Mouse (Mus musculus): ENCODE measurements around the gene Nif3l1. TPM values are rescaled to one million over a fixed set of nuclear protein-coding genes. Genes with fewer than 3 reads are reported as not detected.

Nif3l1 gene
- polyA plus RNA-seq, 1 experiment from 2014 or later, result 36.1 TPM

DNA sequence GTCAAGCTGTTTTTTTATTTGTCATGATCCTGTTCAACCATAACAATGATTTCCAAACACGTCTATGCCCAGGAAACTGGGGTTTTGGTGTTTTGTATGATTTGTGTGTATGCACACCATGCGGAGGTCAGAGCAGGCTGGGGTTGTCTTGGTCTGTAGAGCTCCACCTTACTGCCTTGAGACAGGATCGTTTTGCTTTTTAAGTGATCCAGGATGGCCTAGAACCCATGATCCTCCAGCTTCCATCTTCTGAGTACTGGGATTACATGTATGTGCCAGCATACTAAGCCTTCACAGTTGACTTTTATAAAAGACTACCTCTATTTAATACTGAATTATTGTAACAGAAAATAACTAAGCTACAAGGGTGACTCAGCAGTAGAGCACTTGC is 34.8 kb upstream of the Nif3l1 start:
- H3K4me3 ChIP-seq (ENCODE audit: low read depth, low read length), result no peak overlapping the region
- H3K9ac ChIP-seq (ENCODE audit: low read depth, low read length), result no peak overlapping the region
- no peak overlapping the region for H3K4me2 ChIP-seq (ENCODE audit: low read depth, low read length)
- ATAC-seq (ENCODE audit: low read depth) (no peak), DNase-seq (ENCODE audit: low spot score) (no peak)
- no peaks in the 10 kb centered on the region for H3K27me3 ChIP-seq (replicated peaks; ENCODE audit: control insufficient read depth, insufficient read depth, low read length)
- 78% methylated on average over 3 of the region's 3 CpGs for WGBS
- H3K36me3 ChIP-seq (ENCODE audit: control insufficient read depth, insufficient read depth, low read length), result peaks cover 77% of the 10 kb centered on the region
- no peaks in the 10 kb centered on the region for H3K9me3 ChIP-seq (ENCODE audit: control insufficient read depth, low read length)
- no peaks in the 10 kb centered on the region for H3K4me1 ChIP-seq (ENCODE audit: control insufficient read depth, insufficient read depth, low read length)
- H3K27ac ChIP-seq (replicated peaks; ENCODE audit: low read depth, low read length), result no peak overlapping the region

DNA sequence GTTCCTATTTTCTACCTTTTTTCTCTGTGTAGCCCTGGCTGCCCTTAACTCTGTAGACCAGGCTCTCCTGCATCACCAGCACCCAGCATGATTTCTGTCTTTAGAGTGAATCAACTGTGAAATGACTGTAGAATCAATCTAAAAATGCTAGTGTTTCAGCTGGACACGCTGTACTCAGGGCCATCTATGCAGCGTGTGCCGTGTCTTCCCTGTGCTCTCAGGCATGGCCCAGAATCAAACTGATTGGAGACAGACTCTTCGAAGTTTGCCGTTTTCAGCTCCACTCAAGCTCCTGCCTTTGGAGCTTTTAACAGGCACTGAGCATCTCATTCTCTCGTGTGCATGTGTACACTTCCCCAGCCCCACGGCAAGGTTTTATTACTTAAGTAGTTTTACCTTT is 34.2 kb upstream of the Nif3l1 start:
- DNase-seq (ENCODE audit: low spot score) (no peak), ATAC-seq (ENCODE audit: low read depth) (no peak)
- 85% methylated on average over 7 of the region's 7 CpGs for WGBS
- Histone ChIP-seq H3K4me2 (ENCODE audit: low read depth, low read length) (no peak overlapping the region), H3K27me3 (replicated peaks; ENCODE audit: control insufficient read depth, insufficient read depth, low read length) (no peaks in the 10 kb centered on the region), H3K9me3 (ENCODE audit: control insufficient read depth, low read length) (no peaks in the 10 kb centered on the region), H3K9ac (ENCODE audit: low read depth, low read length) (no peak overlapping the region), H3K4me3 (ENCODE audit: low read depth, low read length) (no peak overlapping the region), H3K4me1 (ENCODE audit: control insufficient read depth, insufficient read depth, low read length) (no peaks in the 10 kb centered on the region), H3K27ac (replicated peaks; ENCODE audit: low read depth, low read length) (no peak overlapping the region), H3K36me3 (ENCODE audit: control insufficient read depth, insufficient read depth, low read length) (peaks cover 79% of the 10 kb centered on the region)

DNA sequence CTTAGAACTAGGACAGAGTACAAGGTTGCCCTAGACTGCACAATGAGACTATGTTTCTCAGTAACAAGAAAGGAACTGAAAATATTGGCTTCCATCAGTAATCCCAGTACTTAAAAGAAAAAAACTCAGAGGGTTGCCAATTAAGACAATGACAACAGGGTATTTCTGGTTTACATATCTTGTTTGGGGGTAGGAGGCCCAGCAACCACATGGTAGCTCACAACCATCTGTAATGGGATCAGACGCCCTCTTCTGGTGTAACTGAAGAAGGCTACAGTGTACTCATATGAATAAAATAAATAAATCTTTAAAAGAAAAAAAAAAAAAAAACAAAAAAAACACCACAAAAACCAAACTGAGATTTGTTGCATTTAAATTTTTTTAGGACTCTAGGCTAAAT is 29.5 kb upstream of the Nif3l1 start:
- H3K36me3 ChIP-seq (ENCODE audit: control insufficient read depth, insufficient read depth, low read length), result peaks cover 95% of the 10 kb centered on the region
- H3K9me3 ChIP-seq (ENCODE audit: control insufficient read depth, low read length), result no peaks in the 10 kb centered on the region
- no peaks in the 10 kb centered on the region for H3K27me3 ChIP-seq (replicated peaks; ENCODE audit: control insufficient read depth, insufficient read depth, low read length)
- no peak overlapping the region for H3K9ac ChIP-seq (ENCODE audit: low read depth, low read length)
- no peak overlapping the region for H3K4me2 ChIP-seq (ENCODE audit: low read depth, low read length)
- ATAC-seq (ENCODE audit: low read depth) (no peak), DNase-seq (ENCODE audit: low spot score) (no peak)
- peaks cover 3% of the 10 kb centered on the region; the same call in 1 of the 2 replicates for H3K4me1 ChIP-seq (ENCODE audit: control insufficient read depth, insufficient read depth, low read length)
- H3K27ac ChIP-seq (replicated peaks; ENCODE audit: low read depth, low read length), result no peak overlapping the region
- 15% methylated on average over 1 of the region's 1 CpGs for WGBS
- H3K4me3 ChIP-seq (ENCODE audit: low read depth, low read length), result no peak overlapping the region

DNA sequence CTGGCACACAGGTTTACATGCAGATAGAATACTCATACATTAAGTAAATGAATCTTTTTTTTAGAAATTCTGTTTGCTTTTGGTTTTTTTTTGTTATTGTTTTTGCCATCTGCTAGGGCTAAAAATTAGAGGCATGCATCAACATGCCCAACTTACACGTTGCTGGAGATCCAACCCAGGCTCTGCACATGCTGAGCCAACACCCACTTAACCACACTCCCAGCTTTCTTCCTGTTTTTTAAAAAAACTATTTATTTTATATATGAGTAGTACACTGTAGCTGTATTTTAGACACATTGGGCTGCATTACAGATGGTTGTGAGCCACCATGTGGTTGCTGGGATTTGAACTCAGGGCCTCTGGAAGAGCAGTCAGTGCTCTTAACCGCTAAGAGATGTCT is 28.9 kb upstream of the Nif3l1 start:
- H3K9me3 ChIP-seq (ENCODE audit: control insufficient read depth, low read length), result no peaks in the 10 kb centered on the region
- H3K27ac ChIP-seq (replicated peaks; ENCODE audit: low read depth, low read length), result no peak overlapping the region
- peaks cover 92% of the 10 kb centered on the region for H3K36me3 ChIP-seq (ENCODE audit: control insufficient read depth, insufficient read depth, low read length)
- DNase-seq (ENCODE audit: low spot score), result no peak
- no peaks in the 10 kb centered on the region for H3K27me3 ChIP-seq (replicated peaks; ENCODE audit: control insufficient read depth, insufficient read depth, low read length)
- no peak overlapping the region for H3K4me2 ChIP-seq (ENCODE audit: low read depth, low read length)
- ATAC-seq (ENCODE audit: low read depth), result no peak
- peaks cover 3% of the 10 kb centered on the region; the same call in 1 of the 2 replicates for H3K4me1 ChIP-seq (ENCODE audit: control insufficient read depth, insufficient read depth, low read length)
- H3K4me3 ChIP-seq (ENCODE audit: low read depth, low read length), result no peak overlapping the region
- WGBS, result 87% methylated on average over 2 of the region's 2 CpGs
- H3K9ac ChIP-seq (ENCODE audit: low read depth, low read length), result no peak overlapping the region

DNA sequence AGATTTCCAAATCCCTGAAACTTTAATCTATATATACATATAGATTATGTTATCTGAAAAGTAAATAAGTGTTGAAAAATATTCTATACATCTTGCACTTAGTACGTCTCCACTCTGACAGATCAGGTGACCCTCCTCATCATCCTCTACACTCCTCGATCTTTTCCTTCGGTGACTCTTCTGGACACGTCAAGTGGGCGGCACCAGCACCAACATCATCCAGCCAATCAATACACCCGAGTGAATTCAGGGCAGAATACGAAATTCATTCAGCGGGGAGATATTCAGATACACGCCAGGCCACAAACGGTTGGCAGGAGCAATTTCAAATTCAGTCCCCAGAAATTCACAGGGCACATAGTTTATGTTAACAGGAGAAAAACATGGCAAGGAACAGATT is 24.9 kb upstream of the Nif3l1 start:
- no peak overlapping the region for H3K4me3 ChIP-seq (ENCODE audit: low read depth, low read length)
- no peak overlapping the region for H3K9ac ChIP-seq (ENCODE audit: low read depth, low read length)
- H3K9me3 ChIP-seq (ENCODE audit: control insufficient read depth, low read length), result no peaks in the 10 kb centered on the region
- no peak for ATAC-seq (ENCODE audit: low read depth)
- H3K4me1 ChIP-seq (ENCODE audit: control insufficient read depth, insufficient read depth, low read length), result peaks cover 11% of the 10 kb centered on the region
- H3K4me2 ChIP-seq (ENCODE audit: low read depth, low read length), result no peak overlapping the region
- H3K27me3 ChIP-seq (replicated peaks; ENCODE audit: control insufficient read depth, insufficient read depth, low read length), result no peaks in the 10 kb centered on the region
- 87% methylated on average over 10 of the region's 10 CpGs for WGBS
- peaks cover 62% of the 10 kb centered on the region for H3K36me3 ChIP-seq (ENCODE audit: control insufficient read depth, insufficient read depth, low read length)
- DNase-seq (ENCODE audit: low spot score), result no peak
- no peak overlapping the region for H3K27ac ChIP-seq (replicated peaks; ENCODE audit: low read depth, low read length)

DNA sequence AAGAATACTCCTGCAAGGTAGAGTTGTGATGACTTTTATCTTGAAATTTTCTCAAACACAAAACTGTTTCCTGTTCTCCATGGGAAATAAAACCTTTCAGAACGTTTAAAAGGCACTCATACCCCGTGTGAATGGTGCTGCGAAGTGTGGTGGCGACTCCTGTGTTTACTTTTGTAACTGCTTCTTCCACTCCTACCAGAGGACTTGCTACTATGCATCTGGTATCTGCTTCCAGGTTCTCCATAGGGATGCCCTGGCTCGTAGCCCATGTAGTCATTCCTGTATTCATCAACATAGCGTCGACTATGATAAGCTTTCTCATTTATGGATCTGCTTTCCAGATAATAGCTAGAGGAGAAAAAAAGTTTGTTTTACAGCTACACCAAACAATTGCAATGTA is 24.0 kb upstream of the Nif3l1 start:
- Histone ChIP-seq H3K4me3 (ENCODE audit: low read depth, low read length) (no peak overlapping the region), H3K9me3 (ENCODE audit: control insufficient read depth, low read length) (no peaks in the 10 kb centered on the region), H3K27me3 (replicated peaks; ENCODE audit: control insufficient read depth, insufficient read depth, low read length) (no peaks in the 10 kb centered on the region), H3K4me2 (ENCODE audit: low read depth, low read length) (peak overlapping the region; percentile 85; the same call in 1 of the 2 replicates), H3K4me1 (ENCODE audit: control insufficient read depth, insufficient read depth, low read length) (peaks cover 11% of the 10 kb centered on the region), H3K9ac (ENCODE audit: low read depth, low read length) (no peak overlapping the region), H3K27ac (replicated peaks; ENCODE audit: low read depth, low read length) (no peak overlapping the region), H3K36me3 (ENCODE audit: control insufficient read depth, insufficient read depth, low read length) (peaks cover 52% of the 10 kb centered on the region)
- ATAC-seq (ENCODE audit: low read depth) (no peak), DNase-seq (ENCODE audit: low spot score) (no peak)
- 64% methylated on average over 7 of the region's 7 CpGs for WGBS

DNA sequence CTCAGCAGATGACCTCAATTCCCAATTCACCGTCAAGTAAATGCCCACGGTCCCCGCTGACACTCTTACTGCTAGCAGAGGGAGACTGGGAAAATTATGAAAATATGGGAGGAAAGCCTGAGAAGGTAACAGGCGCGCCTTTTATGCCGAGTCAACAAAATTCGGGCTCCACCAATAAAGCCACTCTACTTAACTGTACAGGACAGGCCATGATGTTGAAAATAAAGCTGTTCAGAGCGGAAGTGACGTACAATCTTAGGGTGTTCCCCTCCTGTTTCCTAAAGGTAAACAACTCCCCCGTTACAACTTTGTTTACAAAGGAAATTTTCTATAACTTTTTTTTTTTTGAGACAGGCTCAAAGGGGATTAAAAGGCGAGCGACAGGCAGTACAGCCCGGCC is 22.1 kb upstream of the Nif3l1 start:
- Histone ChIP-seq H3K4me2 (ENCODE audit: low read depth, low read length) (peak overlapping the region; percentile 85), H3K9ac (ENCODE audit: low read depth, low read length) (peak overlapping the region; percentile 100), H3K4me3 (ENCODE audit: low read depth, low read length) (peak overlapping the region; percentile 99), H3K9me3 (ENCODE audit: control insufficient read depth, low read length) (no peaks in the 10 kb centered on the region), H3K27ac (replicated peaks; ENCODE audit: low read depth, low read length) (peak overlapping the region; percentile 100), H3K27me3 (replicated peaks; ENCODE audit: control insufficient read depth, insufficient read depth, low read length) (no peaks in the 10 kb centered on the region), H3K4me1 (ENCODE audit: control insufficient read depth, insufficient read depth, low read length) (peaks cover 11% of the 10 kb centered on the region), H3K36me3 (ENCODE audit: control insufficient read depth, insufficient read depth, low read length) (peaks cover 33% of the 10 kb centered on the region)
- ATAC-seq (ENCODE audit: low read depth) (0 out of 2 replicates have a peak, but pooled peaks have one; percentile 41), DNase-seq (ENCODE audit: low spot score) (peak; percentile 88)
- WGBS, result 7% methylated on average over 13 of the region's 13 CpGs

DNA sequence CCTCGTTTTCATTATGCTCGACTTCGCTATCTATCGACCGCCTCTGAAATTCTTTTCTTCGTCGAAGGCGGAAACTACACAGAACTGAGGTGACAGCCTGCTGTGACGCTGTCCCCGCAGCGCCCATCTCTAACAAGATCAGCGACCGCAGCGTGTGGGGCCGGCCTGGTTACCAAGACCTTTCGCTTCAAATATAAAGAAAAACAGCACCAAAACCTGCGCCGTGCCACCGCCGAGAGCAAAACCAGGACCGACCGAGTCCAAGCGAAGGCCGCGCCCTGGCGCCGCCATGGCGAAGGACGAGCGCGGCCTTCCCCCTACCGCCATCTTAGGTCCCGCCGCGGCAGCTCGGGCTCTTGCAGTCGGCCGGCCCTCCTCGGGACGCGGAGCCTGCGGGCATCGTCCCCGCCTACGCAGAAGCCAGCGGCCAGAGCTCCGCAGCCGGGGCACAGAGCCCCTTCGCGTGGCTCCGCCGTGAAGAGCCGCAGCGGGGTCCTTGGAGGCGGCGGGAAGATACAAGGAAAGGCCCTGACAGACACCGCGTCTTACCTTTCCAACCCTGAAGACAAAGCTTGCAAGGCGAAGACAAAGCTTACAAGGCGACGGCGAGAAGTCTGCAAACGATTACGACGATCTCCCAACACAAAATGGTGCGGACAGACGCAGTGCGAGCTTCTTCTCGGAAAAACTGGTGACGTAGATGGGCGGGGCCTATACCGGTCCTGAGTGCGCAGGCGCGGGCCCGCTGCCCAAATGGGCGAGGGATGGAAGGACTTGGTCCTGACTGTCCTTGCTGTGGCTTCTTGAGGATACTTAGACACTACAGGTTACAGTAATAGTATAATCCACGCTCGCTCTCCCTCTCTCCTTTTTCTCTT is 21.3 kb upstream of the Nif3l1 start, which contains the start of gene Clk1:
TSS of gene Clk1 (minus strand) at position 696 of the 878 bp plus-strand sequence.
- WGBS, result under 1% methylated on average over 72 of the region's 79 CpGs
- H3K27ac ChIP-seq (replicated peaks; ENCODE audit: low read depth, low read length), result peak within 1 kb of the TSS; percentile 100
- H3K4me2 ChIP-seq (ENCODE audit: low read depth, low read length), result peak within 1 kb of the TSS; percentile 85
- H3K4me1 ChIP-seq (ENCODE audit: control insufficient read depth, insufficient read depth, low read length), result peaks cover 11% of the 10 kb centered on the region
- peak within 1 kb of the TSS; percentile 99 for H3K4me3 ChIP-seq (ENCODE audit: low read depth, low read length)
- H3K9ac ChIP-seq (ENCODE audit: low read depth, low read length), result peak within 1 kb of the TSS; percentile 100
- no peaks in the 10 kb centered on the region for H3K27me3 ChIP-seq (replicated peaks; ENCODE audit: control insufficient read depth, insufficient read depth, low read length)
- H3K9me3 ChIP-seq (ENCODE audit: control insufficient read depth, low read length), result no peaks in the 10 kb centered on the region
- peaks cover 26% of the 10 kb centered on the region for H3K36me3 ChIP-seq (ENCODE audit: control insufficient read depth, insufficient read depth, low read length)
- ATAC-seq (ENCODE audit: low read depth) (peak; percentile 93), DNase-seq (ENCODE audit: low spot score) (peak; percentile 95)

DNA sequence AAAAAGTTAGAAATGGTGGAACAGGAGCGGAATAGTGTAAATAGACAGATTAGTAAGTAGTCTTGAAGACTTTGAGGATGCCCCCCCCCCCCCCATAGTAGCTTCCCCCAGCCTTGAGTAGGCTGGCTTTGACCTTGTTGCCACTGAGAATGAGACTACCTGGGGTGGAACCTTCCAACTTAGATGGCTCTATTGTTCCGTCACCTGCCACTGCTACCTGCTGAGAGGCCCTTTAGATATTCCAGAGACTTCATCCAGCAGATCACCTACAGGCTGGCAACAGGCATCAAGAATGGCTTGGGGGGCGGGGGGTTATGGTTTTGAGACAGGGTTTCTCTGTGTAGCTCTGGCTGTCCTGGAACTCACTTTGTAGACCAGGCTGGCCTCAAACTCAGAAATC is 20.4 kb upstream of the Nif3l1 start:
- no peak for ATAC-seq (ENCODE audit: low read depth)
- H3K27me3 ChIP-seq (replicated peaks; ENCODE audit: control insufficient read depth, insufficient read depth, low read length), result no peaks in the 10 kb centered on the region
- peak overlapping the region; percentile 85; the same call in 1 of the 2 replicates for H3K4me2 ChIP-seq (ENCODE audit: low read depth, low read length)
- no peak overlapping the region for H3K9ac ChIP-seq (ENCODE audit: low read depth, low read length)
- peaks cover 11% of the 10 kb centered on the region for H3K4me1 ChIP-seq (ENCODE audit: control insufficient read depth, insufficient read depth, low read length)
- no peak overlapping the region for H3K27ac ChIP-seq (replicated peaks; ENCODE audit: low read depth, low read length)
- H3K4me3 ChIP-seq (ENCODE audit: low read depth, low read length), result no peak overlapping the region
- no peaks in the 10 kb centered on the region for H3K9me3 ChIP-seq (ENCODE audit: control insufficient read depth, low read length)
- no peak for DNase-seq (ENCODE audit: low spot score)
- WGBS, result 84% methylated on average over 3 of the region's 3 CpGs
- peaks cover 16% of the 10 kb centered on the region for H3K36me3 ChIP-seq (ENCODE audit: control insufficient read depth, insufficient read depth, low read length)

Data from embryonic facial prominence, embryonic 14.5 days (tissue).